Mouse (Mus musculus): ENCODE results near the gene Llgl2. TPM values are rescaled to one million over a fixed set of nuclear protein-coding genes. Genes with fewer than 3 reads are reported as not detected.
A peak's percentile ranks its signal among the peaks of the same experiment; 100 is the strongest.

The Llgl2 gene
- polyA plus RNA-seq, 1 experiment from 2014 or later = 11.2 TPM

DNA sequence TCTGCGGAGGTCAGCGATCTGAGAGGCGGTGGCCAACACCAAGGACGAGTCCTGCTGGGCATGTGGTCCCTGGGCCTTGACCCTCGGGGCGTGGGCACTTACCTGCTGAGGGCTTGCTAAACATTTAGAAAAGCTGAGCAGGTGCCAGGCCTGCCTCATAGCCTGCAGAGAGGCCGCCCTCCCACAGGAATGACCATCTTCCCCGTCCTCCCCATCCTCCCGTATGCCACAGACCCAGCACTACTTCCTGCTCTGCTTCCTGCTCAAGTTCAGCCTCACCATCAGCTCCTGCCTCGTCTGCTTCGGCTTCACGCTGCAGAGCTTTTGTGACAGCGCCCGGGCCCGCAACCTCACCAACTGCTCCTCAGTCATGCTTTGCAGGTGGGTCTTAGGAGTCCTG lies 27.0 kb upstream of the Llgl2 start:
- 91% methylated on average over 15 of the region's 15 CpGs for WGBS
- no peaks in the 10 kb centered on the region; the same call in 1 of the 2 replicates for H3K4me1 ChIP-seq
- no peak overlapping the region for H3K4me3 ChIP-seq
- no peak for DNase-seq (ENCODE audit: low spot score)
- no peaks in the 10 kb centered on the region for H3K27me3 ChIP-seq (ENCODE audit: low read depth, poor library complexity, severe bottlenecking)
- H3K27ac ChIP-seq = no peak overlapping the region
- H3K9me3 ChIP-seq (replicated peaks) = no peaks in the 10 kb centered on the region
- H3K36me3 ChIP-seq = peaks cover 100% of the 10 kb centered on the region

DNA sequence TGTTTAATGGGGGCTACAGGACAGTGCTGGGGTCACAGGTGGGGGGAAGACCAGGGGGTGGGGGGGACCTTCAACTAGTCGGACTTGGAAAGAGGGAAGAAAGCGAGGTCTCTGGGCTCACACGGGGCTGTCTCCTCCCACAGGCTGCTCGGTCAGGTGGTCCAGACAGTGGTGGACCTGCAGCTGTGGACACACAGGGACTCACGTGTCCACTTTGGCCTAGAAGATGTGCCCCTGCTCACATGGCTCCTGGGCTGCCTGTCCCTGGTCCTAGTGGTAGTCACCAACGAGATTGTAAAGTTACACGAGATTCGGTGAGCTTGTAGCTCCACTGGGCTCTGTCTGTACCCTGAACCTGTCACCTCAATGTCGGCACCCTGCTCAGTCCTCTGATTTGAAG lies 26.2 kb upstream of the Llgl2 start:
- H3K4me3 ChIP-seq = no peak overlapping the region
- peaks cover 100% of the 10 kb centered on the region for H3K36me3 ChIP-seq
- no peak for DNase-seq (ENCODE audit: low spot score)
- WGBS = 91% methylated on average over 9 of the region's 9 CpGs
- no peaks in the 10 kb centered on the region; the same call in 1 of the 2 replicates for H3K4me1 ChIP-seq
- no peaks in the 10 kb centered on the region for H3K27me3 ChIP-seq (ENCODE audit: low read depth, poor library complexity, severe bottlenecking)
- no peaks in the 10 kb centered on the region for H3K9me3 ChIP-seq (replicated peaks)
- no peak overlapping the region for H3K27ac ChIP-seq

DNA sequence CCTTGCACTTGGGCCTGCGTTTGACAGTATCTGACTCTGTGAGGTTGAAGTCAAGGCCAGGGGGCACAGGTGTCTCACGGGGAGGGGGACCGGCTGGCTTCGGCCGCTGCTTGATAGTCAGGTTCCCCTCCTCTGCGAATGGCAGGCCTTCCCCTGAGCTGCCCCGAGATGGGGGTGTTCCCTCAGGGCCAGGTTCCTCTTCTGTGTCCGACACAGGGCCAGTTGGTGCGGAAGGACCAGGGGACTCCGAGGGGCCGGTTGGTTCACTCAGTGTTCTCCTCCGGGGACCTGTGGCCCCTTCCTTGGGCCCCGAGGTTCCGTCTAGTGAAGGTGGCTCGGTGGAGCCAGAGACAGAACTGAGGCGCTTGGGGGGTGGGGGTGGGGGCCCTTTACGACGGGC lies 22.9 kb upstream of the Llgl2 start:
- Histone ChIP-seq H3K9me3 (replicated peaks) (no peaks in the 10 kb centered on the region), H3K4me1 (no peaks in the 10 kb centered on the region; the same call in 1 of the 2 replicates), H3K36me3 (peaks cover 98% of the 10 kb centered on the region), H3K4me3 (no peak overlapping the region), H3K27ac (no peak overlapping the region), H3K27me3 (ENCODE audit: low read depth, poor library complexity, severe bottlenecking) (no peaks in the 10 kb centered on the region)
- DNase-seq (ENCODE audit: low spot score) = no peak
- 93% methylated on average over 18 of the region's 18 CpGs for WGBS

DNA sequence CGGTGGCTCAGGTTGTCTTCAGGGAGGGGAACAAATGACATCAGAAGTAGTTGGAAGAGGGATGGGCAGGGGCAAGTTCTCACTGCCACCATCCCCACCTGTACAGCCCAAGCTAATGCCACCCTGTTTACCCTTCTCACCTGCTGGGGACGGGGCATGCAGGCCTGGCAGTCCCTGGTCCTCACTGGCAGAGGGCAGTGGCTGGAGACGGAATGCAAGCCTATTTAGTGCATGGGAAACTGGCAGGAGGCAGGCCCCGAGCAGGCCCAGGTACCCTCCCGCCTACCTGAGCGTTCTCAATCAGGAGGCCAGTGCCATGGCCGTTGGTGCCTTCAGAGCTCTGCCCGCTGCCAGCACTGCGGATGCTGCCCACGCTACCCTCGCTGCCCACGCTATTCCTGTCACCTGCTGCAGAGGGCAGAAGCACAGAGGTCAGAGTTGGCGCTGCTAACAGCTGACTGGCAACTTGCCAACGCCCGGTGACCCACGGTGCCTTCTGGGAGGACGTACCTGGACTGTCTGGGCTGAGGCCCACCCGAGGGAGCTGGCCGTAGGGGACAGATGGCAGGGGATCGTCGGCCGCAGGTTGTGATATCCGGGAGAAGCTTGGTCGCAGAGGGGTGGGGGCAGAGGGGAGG lies 20.7 kb upstream of the Llgl2 start:
- H3K4me1 ChIP-seq = peaks cover 8% of the 10 kb centered on the region; the same call in 1 of the 2 replicates
- peaks cover 98% of the 10 kb centered on the region for H3K36me3 ChIP-seq
- WGBS = 95% methylated on average over 24 of the region's 24 CpGs
- no peak for DNase-seq (ENCODE audit: low spot score)
- no peaks in the 10 kb centered on the region for H3K27me3 ChIP-seq (ENCODE audit: low read depth, poor library complexity, severe bottlenecking)
- no peak overlapping the region for H3K27ac ChIP-seq
- H3K4me3 ChIP-seq = no peak overlapping the region
- no peaks in the 10 kb centered on the region for H3K9me3 ChIP-seq (replicated peaks)

DNA sequence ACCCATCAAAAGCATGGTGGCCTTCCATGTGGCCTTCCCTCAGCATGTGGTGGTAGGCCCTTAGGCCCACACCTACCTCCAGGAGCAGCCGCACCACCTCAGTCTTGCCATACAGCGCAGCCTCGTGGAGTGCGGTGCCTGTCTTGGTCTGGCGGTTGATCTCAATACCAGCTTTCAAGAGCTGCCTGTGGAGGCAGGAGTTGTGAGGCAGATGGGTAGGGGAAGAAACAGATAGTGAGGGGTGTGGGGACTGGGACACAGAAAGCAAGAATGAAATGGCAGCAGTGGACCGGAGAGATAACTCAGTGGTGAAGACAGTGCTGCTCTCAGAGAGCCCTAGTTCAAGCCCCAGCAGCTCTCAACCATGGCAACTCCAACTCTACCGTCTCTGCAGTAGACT lies 18.8 kb upstream of the Llgl2 start:
- 91% methylated on average over 7 of the region's 7 CpGs for WGBS
- DNase-seq (ENCODE audit: low spot score) = no peak
- no peaks in the 10 kb centered on the region for H3K9me3 ChIP-seq (replicated peaks)
- no peak overlapping the region for H3K4me3 ChIP-seq
- no peaks in the 10 kb centered on the region for H3K27me3 ChIP-seq (ENCODE audit: low read depth, poor library complexity, severe bottlenecking)
- peaks cover 98% of the 10 kb centered on the region for H3K36me3 ChIP-seq
- peaks cover 26% of the 10 kb centered on the region for H3K4me1 ChIP-seq
- H3K27ac ChIP-seq = no peak overlapping the region

DNA sequence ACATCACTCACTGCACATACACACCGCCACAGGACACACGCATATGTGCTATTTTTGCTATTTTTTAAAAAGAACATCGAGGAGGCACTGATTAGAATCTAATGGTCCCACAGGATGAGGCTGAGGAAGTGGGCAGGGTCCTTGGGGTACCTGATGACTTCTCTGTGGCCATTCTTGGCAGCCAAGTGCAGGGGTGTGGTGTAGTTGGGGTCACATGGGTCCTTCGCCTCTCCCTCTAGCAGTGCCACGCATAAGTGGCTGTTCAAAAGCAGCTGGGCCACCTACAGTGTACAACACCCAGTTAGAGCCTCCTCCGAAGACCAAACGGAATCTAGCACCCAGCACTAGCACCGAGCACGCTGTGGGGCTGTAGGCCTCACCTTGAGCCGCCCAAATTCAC lies 17.7 kb upstream of the Llgl2 start:
- no peaks in the 10 kb centered on the region for H3K9me3 ChIP-seq (replicated peaks)
- WGBS = 95% methylated on average over 10 of the region's 10 CpGs
- peaks cover 98% of the 10 kb centered on the region for H3K36me3 ChIP-seq
- DNase-seq (ENCODE audit: low spot score) = no peak
- H3K27ac ChIP-seq = no peak overlapping the region
- H3K27me3 ChIP-seq (ENCODE audit: low read depth, poor library complexity, severe bottlenecking) = no peaks in the 10 kb centered on the region
- peaks cover 37% of the 10 kb centered on the region for H3K4me1 ChIP-seq
- no peak overlapping the region for H3K4me3 ChIP-seq

DNA sequence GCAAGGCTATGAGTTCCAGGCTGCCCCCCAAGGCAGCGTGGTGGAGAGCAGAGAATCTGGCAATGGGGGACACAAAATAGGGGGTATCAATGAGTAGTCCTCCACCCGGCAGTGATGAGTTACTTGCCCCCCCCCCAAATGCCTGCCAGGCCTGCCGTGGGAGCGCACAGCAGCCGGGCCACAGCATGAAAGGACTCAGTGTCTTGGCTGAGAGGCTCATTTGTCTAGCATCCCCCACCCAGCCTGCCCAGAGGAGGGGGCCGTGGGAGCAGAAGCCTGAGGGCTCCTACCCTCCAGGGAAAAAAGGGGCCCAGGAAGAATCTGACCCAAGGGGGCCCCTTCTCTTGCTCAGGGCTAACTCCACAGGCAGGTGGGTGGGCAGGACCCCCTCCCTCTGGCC lies 16.5 kb upstream of the Llgl2 start:
- peaks cover 97% of the 10 kb centered on the region for H3K36me3 ChIP-seq
- no peak overlapping the region for H3K4me3 ChIP-seq
- no peak overlapping the region; the same call in 1 of the 2 replicates for H3K27ac ChIP-seq
- peaks cover 48% of the 10 kb centered on the region for H3K4me1 ChIP-seq
- no peaks in the 10 kb centered on the region for H3K9me3 ChIP-seq (replicated peaks)
- 93% methylated on average over 6 of the region's 6 CpGs for WGBS
- H3K27me3 ChIP-seq (ENCODE audit: low read depth, poor library complexity, severe bottlenecking) = no peaks in the 10 kb centered on the region
- DNase-seq (ENCODE audit: low spot score) = no peak

DNA sequence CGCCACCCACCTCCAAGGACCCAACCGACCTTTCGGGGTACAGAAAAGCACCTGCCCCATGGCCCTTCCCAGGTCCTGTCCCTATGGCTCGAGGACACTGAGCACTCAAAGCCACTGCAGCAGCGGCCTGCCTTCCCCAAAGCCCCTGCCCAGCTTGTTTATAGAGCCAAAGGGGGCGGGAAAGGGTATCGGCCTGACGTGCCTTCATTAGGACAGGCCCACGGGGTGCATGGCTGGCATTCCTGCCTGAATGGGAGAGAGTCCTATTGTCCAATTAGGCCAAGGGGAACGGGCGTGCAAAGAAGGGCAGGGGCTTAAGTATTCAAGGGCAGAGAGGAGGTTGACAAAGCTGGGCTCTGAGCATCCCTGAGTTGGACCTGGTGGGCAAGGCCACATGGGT lies 15.9 kb upstream of the Llgl2 start:
- no peaks in the 10 kb centered on the region for H3K27me3 ChIP-seq (ENCODE audit: low read depth, poor library complexity, severe bottlenecking)
- H3K4me1 ChIP-seq = peaks cover 55% of the 10 kb centered on the region
- 81% methylated on average over 11 of the region's 11 CpGs for WGBS
- no peak for DNase-seq (ENCODE audit: low spot score)
- no peaks in the 10 kb centered on the region for H3K9me3 ChIP-seq (replicated peaks)
- peak overlapping the region; percentile 27; the same call in 1 of the 2 replicates for H3K27ac ChIP-seq
- no peak overlapping the region for H3K4me3 ChIP-seq
- H3K36me3 ChIP-seq = peaks cover 91% of the 10 kb centered on the region

DNA sequence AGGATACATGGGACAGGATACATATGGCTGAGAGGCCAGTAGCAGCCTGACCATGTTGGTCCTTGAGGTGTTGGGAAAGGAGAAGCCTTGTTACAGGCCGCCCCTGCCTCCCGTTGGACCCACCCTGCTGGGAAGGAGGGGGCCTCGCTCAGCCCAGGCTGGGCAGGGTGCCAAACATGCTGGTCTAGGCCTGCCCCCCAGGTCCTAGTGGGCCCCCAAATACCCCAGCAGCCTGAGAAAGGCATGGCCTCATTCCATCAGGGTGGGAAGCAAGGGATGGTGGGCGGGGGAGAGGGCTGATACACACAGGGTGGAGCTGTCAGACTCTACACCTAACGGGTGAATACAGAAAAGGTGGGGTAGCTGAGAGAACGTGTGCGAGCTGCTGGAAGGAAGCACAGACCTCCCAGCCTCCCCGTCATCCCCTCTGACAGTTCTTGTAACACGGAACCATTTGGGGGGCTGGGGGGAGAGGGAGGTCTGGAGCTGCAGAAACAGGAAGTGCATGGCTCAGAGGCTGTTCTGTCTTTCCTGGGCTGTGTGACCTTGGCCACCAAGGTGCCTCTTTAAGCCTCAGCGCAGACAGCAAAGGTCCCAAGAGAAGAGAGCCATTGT lies 15.0 kb upstream of the Llgl2 start:
- peaks cover 82% of the 10 kb centered on the region for H3K36me3 ChIP-seq
- peak overlapping the region; percentile 47 for H3K27ac ChIP-seq

DNA sequence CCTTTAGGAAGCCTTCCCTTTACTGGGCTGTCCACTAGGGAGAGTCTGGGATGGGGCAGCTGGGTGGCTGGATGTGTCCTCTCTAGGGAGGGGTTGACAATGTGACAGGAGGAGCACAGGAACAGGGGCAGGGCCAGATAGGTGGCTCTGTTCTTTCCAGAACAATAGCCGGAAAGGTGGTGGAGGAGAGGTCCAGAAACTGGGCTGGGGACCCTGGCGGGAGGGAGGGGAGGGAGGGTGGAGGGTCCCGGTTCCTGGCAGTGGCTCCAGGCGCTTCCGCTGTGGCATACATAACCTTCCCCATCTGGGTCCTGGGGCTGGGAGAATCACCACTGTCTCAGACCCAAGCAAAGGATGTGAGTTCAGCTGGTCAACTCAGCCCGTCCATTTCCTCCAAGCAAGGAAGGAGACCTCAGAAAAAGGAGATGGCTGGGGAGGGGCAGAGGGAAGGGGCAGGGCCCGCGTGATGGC lies 14.5 kb upstream of the Llgl2 start:
- Histone ChIP-seq H3K9me3 (replicated peaks) (no peaks in the 10 kb centered on the region), H3K4me3 (no peak overlapping the region), H3K4me1 (peaks cover 62% of the 10 kb centered on the region), H3K36me3 (peaks cover 77% of the 10 kb centered on the region), H3K27ac (peak overlapping the region; percentile 47), H3K27me3 (ENCODE audit: low read depth, poor library complexity, severe bottlenecking) (no peaks in the 10 kb centered on the region)
- DNase-seq (ENCODE audit: low spot score) = no peak
- WGBS = 68% methylated on average over 8 of the region's 8 CpGs

More for the DNA sequence above, 15.0 kb upstream of the Llgl2 start:
- no peak for DNase-seq (ENCODE audit: low spot score)
- no peak overlapping the region for H3K4me3 ChIP-seq
- WGBS = 60% methylated on average over 10 of the region's 10 CpGs
- H3K4me1 ChIP-seq = peaks cover 57% of the 10 kb centered on the region
- H3K9me3 ChIP-seq (replicated peaks) = no peaks in the 10 kb centered on the region
- H3K27me3 ChIP-seq (ENCODE audit: low read depth, poor library complexity, severe bottlenecking) = no peaks in the 10 kb centered on the region

DNA sequence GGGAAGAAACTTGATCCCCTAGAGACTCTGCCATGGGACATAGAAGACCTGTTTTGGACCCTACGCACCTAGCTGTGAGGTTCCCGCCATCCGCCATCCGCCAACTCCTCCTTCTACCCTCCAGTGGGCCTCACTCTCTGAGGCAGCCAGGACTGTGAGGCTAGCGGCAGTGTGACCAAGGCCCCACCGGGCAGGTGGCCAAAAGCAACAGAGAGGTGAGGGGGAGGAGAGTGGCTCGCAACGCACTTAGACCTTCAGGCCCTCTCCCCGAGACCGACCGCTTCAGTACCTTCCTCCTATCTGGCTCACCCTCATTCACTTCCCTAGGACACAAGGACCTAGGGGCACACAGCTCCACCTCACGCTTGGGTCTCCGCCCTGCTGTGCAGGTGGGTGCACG lies 13.5 kb upstream of the Llgl2 start:
- no peak for DNase-seq (ENCODE audit: low spot score)
- peaks cover 67% of the 10 kb centered on the region for H3K36me3 ChIP-seq
- H3K4me1 ChIP-seq = peaks cover 70% of the 10 kb centered on the region
- H3K4me3 ChIP-seq = no peak overlapping the region
- H3K27me3 ChIP-seq (ENCODE audit: low read depth, poor library complexity, severe bottlenecking) = no peaks in the 10 kb centered on the region
- H3K9me3 ChIP-seq (replicated peaks) = no peaks in the 10 kb centered on the region
- 93% methylated on average over 14 of the region's 14 CpGs for WGBS
- H3K27ac ChIP-seq = no peak overlapping the region

DNA sequence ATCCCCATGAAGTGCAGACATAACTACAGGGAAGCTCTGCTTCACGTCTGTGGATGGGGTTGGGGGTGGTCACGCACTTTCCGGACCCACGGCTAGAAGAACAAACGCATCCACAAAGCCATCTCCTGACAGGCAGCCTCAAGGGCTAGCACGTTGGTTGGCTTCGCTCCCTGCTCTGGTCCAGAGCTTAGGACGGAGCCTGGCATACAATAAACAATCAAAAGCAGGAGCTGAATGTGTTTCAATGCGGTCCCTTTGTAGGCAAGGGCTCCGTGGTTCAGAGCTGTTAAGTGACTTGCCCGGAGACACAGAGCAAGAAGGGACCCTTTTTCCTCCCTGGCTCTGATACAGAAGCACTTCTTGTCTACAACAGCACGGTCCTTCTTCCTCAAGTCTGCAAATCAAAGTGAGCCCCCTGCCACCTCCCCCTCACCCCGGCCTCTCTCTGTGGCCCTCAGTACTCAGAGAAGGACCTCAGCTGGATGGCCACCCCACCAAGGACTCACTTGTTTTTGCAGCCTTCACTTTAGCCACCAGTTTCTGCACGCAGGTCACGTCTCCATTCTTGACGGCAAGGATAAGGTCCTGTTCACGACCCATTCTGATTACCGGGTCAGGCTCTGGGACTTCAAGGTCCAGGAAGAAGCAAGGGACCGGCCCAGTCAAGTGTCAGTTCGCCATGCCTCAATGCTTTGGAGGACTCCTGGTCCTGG lies 12.3 kb upstream of the Llgl2 start:
- H3K9me3 ChIP-seq (replicated peaks) = no peaks in the 10 kb centered on the region
- no peak for DNase-seq (ENCODE audit: low spot score)
- peak overlapping the region; percentile 87 for H3K4me3 ChIP-seq
- H3K36me3 ChIP-seq = peaks cover 60% of the 10 kb centered on the region
- 87% methylated on average over 20 of the region's 20 CpGs for WGBS
- no peaks in the 10 kb centered on the region for H3K27me3 ChIP-seq (ENCODE audit: low read depth, poor library complexity, severe bottlenecking)
- peaks cover 78% of the 10 kb centered on the region for H3K4me1 ChIP-seq
- H3K27ac ChIP-seq = no peak overlapping the region

DNA sequence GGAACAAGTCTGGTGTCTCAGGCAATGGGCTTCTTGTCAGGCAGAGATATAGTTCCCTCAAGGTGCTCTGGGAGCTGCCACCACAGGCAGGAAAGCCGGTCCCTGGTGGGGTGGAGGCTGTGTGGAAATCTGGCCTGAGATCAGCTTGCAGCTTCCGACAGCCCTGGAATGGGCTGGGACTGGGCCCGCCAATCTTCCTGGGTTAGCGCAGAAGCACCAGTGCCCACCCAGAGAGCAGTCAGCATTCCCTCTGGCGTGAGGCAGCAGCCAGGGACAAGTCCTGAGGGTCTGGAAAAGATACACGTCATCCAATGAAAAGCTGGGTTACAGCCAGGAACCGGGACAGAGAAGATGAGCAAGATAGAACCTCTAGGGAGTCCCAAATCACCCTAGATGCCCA lies 11.8 kb upstream of the Llgl2 start:
- 58% methylated on average over 7 of the region's 7 CpGs for WGBS
- Histone ChIP-seq H3K27ac (peak overlapping the region; percentile 87; the same call in 1 of the 2 replicates), H3K27me3 (ENCODE audit: low read depth, poor library complexity, severe bottlenecking) (no peaks in the 10 kb centered on the region), H3K4me1 (peaks cover 78% of the 10 kb centered on the region), H3K36me3 (peaks cover 60% of the 10 kb centered on the region), H3K4me3 (peak overlapping the region; percentile 87), H3K9me3 (replicated peaks) (no peaks in the 10 kb centered on the region)
- DNase-seq (ENCODE audit: low spot score) = no peak
